Mouse (Mus musculus): ENCODE data around the gene Casz1. TPM values are rescaled to one million over a fixed set of nuclear protein-coding genes. Genes with fewer than 3 reads are reported as not detected.

Gene Casz1
- polyA plus RNA-seq, 1 experiment from 2014 or later, result 6.3 TPM

DNA sequence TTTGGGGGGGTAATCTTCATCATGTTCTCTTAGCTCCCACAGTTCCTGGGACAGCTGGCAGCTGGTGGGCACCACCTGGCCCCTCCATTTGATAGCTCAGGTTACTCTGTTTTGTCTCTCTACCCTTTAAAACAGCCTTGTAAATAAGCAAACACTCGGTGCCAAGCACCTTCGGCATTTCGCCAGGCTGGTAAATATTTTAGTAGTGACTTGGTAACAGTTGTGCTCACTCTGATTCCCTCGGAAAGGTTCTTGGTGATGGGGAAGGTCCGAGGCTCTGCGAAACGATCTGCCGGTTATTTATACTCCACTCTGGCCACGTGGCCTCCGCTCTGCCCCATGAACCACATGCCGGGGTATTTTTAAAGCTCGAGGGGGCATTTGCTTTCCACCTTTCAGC lies 68.6 kb downstream of the Casz1 start:
- DNase-seq (ENCODE audit: low spot score), result no peak
- WGBS, result 82% methylated on average over 12 of the region's 12 CpGs
- Histone ChIP-seq H3K27ac (replicated peaks) (no peak overlapping the region), H3K9me3 (replicated peaks) (no peaks in the 10 kb centered on the region), H3K27me3 (ENCODE audit: low read depth, poor library complexity, severe bottlenecking) (peaks cover 100% of the 10 kb centered on the region), H3K4me1 (peaks cover 42% of the 10 kb centered on the region), H3K36me3 (peaks cover 3% of the 10 kb centered on the region; the same call in 1 of the 2 replicates), H3K4me3 (no peak overlapping the region)

DNA sequence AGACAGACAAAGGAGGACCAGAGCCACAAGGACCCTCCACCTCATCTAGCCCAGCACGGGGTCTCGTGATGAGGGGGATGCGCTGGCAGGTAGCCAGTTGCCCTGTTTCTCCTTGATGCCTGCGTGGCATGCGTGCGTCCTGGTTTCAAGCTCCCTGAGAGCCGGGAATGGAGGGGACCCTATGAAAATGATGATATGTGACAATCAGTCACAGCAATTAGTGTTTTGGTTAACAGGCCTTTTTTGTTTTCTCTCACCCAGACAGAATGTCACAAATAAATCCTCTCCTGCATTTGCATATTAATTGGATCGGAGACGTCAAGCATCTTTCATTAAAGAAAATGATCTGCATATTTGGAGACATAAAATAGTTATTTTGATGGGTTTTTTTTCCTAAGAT lies 71.9 kb downstream of the Casz1 start:
- H3K36me3 ChIP-seq, result peaks cover 3% of the 10 kb centered on the region; the same call in 1 of the 2 replicates
- no peak for DNase-seq (ENCODE audit: low spot score)
- peaks cover 67% of the 10 kb centered on the region for H3K4me1 ChIP-seq
- no peak overlapping the region for H3K27ac ChIP-seq (replicated peaks)
- WGBS, result 81% methylated on average over 9 of the region's 9 CpGs
- no peak overlapping the region for H3K4me3 ChIP-seq
- H3K27me3 ChIP-seq (ENCODE audit: low read depth, poor library complexity, severe bottlenecking), result peaks cover 100% of the 10 kb centered on the region
- no peaks in the 10 kb centered on the region for H3K9me3 ChIP-seq (replicated peaks)

DNA sequence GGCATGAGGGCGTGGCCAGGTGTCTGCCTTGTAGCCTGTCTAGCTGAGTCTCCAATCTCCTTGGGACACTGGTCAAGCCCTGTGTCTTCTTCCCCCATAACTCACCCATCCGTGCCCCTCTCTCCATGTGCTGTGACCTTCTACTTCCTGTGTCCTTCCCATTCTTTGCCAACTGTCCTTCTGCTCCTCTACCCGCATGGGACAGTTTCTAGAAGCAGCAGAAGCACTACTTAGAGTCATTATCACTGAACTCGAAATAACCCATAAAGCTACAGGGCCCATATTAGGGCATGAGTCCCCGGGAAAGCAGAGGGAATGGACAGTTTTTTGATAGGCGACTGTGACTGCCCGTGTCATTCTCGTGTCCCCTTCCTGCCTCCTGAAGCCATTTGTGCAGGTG lies 72.6 kb downstream of the Casz1 start:
- H3K27ac ChIP-seq (replicated peaks), result no peak overlapping the region
- H3K27me3 ChIP-seq (ENCODE audit: low read depth, poor library complexity, severe bottlenecking), result peaks cover 100% of the 10 kb centered on the region
- 88% methylated on average over 8 of the region's 8 CpGs for WGBS
- H3K9me3 ChIP-seq (replicated peaks), result no peaks in the 10 kb centered on the region
- H3K4me3 ChIP-seq, result no peak overlapping the region
- peaks cover 3% of the 10 kb centered on the region; the same call in 1 of the 2 replicates for H3K36me3 ChIP-seq
- DNase-seq (ENCODE audit: low spot score), result no peak
- peaks cover 67% of the 10 kb centered on the region for H3K4me1 ChIP-seq

DNA sequence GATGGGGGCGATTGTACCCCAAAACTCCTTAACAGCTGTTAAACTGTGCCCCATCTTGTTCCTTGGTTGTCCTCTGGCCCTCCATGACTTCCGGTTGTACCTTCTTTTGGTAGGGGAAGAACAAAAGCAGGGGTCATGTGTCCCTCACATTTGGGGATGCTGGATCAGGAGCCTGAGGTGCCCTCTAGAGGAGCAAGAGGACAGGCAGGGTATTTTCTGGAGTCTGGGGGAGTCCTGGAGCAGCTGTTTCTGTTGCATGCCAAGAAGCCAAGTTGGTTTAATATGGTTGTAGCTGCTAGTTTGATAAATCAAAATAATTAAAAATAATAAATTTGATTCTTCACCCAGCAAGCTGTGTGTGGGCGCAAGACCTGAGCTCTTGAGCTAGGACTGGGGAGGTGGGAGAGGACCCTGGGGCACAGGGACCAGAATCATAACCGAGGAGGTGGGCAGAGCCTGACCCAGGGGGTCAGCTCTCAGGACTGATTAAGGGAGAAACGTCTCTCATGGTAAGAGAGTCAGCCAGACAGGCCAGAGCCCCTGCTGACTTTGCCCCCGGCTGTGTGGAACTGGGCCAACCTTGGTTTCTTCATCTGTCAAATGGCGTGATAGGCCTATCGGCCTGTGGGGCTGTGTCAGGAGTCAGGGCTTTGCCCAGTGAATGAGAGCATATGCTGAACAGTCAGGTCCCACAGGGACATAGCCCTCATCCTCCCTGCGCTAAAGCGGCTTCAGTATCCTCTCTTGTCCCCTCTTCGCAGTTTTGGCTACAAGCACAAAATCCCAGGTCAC lies 74.2 kb downstream of the Casz1 start:
- DNase-seq (ENCODE audit: low spot score), result no peak
- H3K4me3 ChIP-seq, result no peak overlapping the region
- 64% methylated on average over 11 of the region's 11 CpGs for WGBS
- peaks cover 67% of the 10 kb centered on the region for H3K4me1 ChIP-seq
- H3K27me3 ChIP-seq (ENCODE audit: low read depth, poor library complexity, severe bottlenecking), result peaks cover 100% of the 10 kb centered on the region
- H3K9me3 ChIP-seq (replicated peaks), result no peaks in the 10 kb centered on the region
- H3K36me3 ChIP-seq, result peaks cover 3% of the 10 kb centered on the region; the same call in 1 of the 2 replicates
- H3K27ac ChIP-seq (replicated peaks), result peak overlapping the region; percentile 28; the same call in 1 of the 2 replicates

DNA sequence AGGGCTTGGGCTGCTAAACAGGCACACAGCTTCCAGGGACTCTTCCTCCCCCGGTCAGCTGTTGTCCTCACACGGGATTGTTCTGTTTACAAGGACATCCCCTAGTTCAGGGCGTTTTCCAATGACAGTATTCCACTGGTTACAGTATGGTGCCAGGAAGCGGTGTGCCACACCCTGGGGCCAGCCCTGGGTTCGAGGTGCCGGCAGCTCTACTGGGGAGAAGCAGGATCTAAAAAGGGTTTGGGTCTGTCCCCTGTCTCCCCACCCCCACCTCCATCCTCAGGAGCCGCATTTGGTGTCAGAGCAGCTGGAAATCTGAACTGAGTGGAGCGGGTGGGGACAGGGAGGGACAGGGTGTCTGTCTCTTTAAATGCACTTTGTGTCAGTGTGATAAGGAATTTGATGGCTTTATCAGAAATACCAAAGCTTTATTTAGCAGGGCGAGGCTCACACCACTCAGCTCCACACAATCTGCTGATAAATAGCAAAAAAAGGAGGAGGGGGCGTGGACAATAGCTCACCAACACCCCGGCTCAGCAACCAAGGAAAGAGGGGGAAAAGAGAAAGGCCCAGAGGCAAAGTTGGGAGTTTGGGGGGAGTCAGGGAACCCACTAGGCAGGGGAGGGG lies 74.9 kb downstream of the Casz1 start:
- Histone ChIP-seq H3K4me1 (peaks cover 70% of the 10 kb centered on the region), H3K9me3 (replicated peaks) (no peaks in the 10 kb centered on the region), H3K27ac (replicated peaks) (peak overlapping the region; percentile 42; the same call in 1 of the 2 replicates), H3K4me3 (no peak overlapping the region), H3K27me3 (ENCODE audit: low read depth, poor library complexity, severe bottlenecking) (peaks cover 100% of the 10 kb centered on the region), H3K36me3 (peaks cover 2% of the 10 kb centered on the region; the same call in 1 of the 2 replicates)
- 54% methylated on average over 11 of the region's 11 CpGs for WGBS
- DNase-seq (ENCODE audit: low spot score), result no peak

DNA sequence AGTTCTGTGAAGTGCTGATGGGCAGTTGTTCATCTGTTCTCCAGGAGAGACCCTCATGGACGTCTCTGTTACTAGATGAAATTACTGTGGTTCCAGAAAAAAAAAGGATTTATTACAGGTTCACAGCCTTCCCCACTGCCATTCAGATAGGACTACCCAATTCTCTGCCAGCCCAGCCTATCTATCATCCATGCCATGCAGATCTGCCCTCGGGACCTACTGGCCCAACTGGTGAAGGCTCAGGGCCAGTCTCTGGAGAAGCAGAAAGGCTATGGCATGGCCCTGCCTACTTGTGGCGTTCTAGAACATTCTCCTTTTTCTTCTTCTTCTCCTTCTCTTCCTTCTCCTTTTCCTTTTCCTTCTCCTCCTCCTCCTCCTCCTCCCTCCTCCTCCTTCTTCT lies 75.4 kb downstream of the Casz1 start:
- Histone ChIP-seq H3K4me1 (peaks cover 75% of the 10 kb centered on the region), H3K36me3 (no peaks in the 10 kb centered on the region), H3K27me3 (ENCODE audit: low read depth, poor library complexity, severe bottlenecking) (peaks cover 100% of the 10 kb centered on the region), H3K4me3 (no peak overlapping the region), H3K27ac (replicated peaks) (0 out of 2 replicates have a peak overlapping the region, but pooled peaks have one; percentile 42), H3K9me3 (replicated peaks) (no peaks in the 10 kb centered on the region)
- 85% methylated on average over 3 of the region's 3 CpGs for WGBS
- DNase-seq (ENCODE audit: low spot score), result no peak

DNA sequence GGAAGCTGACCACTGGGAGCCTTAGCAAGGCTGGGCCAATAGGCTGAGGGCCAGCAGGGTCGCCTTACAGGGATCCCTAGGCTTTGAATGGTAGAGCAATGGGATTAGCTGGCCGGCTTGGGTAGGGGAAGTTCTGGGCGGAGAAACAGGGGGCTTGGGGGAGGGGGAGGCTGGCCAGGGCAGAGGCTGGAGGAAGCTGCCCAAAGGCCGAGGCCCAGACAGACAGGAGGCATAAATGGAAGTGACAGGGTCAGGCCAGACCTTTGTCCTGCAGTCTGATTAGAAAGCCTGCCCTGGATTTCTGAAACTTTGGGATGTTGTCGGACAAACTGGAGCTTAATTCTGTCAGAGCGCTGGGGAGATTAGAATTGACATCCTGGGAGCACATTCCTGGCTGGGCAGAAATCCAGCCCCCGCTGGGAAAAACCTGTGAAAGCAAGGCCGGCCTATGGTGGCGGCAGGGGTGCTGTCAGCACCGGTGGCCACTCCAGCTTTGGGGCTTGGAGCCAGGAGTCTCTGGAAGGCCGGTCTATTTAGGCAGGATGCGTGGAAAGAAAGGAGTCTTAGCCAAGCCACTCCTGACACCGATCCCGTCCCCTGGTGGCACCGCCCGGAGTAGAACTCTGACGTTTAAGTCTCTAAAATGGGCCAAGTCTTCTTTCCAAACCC lies 76.9 kb downstream of the Casz1 start:
- Histone ChIP-seq H3K9me3 (replicated peaks) (no peaks in the 10 kb centered on the region), H3K4me1 (peaks cover 90% of the 10 kb centered on the region), H3K36me3 (no peaks in the 10 kb centered on the region), H3K4me3 (peak overlapping the region; percentile 25), H3K27ac (replicated peaks) (peak overlapping the region; percentile 81), H3K27me3 (ENCODE audit: low read depth, poor library complexity, severe bottlenecking) (peaks cover 96% of the 10 kb centered on the region)
- 8% methylated on average over 17 of the region's 17 CpGs for WGBS
- DNase-seq (ENCODE audit: low spot score), result peak; percentile 92

DNA sequence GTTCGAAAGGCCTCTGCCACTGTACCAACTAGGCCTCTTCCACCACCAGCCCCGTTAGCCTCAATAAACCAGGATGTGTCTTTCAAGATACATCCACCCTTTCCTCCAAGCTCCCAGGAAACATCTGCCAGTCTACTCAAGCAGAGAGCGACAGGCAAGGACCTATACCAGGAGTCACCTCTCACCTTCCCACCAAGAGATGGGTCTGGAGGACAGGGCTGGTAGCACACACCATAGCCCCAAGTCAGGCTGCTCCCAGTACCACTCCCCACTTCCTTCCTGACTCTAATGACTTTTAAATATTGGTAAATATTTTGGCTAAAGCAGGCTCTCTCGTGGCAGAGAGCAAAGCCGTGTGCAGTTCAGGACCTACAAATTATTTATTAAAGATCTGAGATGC lies 77.6 kb downstream of the Casz1 start:
- 70% methylated on average over 5 of the region's 5 CpGs for WGBS
- peak overlapping the region; percentile 25; the same call in 1 of the 2 replicates for H3K4me3 ChIP-seq

DNA sequence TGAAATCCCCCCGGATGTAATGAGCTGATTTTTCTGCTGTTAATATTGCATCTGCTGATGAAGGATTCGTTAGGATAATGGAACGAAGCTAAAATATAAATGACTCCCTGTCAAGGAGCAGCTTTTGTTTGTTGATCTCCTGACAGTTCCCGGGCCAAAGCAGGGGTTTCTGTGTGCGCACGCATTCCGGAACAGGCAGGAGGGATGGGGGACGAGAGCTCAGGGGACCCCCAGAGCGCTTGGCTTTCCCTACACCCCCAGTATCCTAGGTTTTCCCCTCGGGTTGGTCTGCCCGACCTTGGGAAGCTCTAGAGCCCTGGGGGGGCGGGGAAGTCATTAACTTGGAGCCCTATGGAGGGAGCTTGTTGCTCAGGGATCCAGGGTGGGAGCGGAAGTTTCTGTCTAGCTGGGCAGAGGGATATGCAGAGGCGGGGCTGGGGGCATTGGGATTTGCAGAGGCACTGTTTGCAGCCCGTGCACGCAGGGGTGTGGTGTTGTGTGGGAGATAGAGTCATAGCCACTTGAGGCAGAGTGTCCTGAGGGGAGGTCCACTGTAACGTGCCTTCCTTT lies 78.2 kb downstream of the Casz1 start:
- H3K4me3 ChIP-seq, result peak overlapping the region; percentile 32; the same call in 1 of the 2 replicates
- peaks cover 95% of the 10 kb centered on the region for H3K27me3 ChIP-seq (ENCODE audit: low read depth, poor library complexity, severe bottlenecking)
- WGBS, result 19% methylated on average over 17 of the region's 17 CpGs
- no peaks in the 10 kb centered on the region for H3K36me3 ChIP-seq
- no peak for DNase-seq (ENCODE audit: low spot score)
- H3K27ac ChIP-seq (replicated peaks), result peak overlapping the region; percentile 70
- no peaks in the 10 kb centered on the region for H3K9me3 ChIP-seq (replicated peaks)
- H3K4me1 ChIP-seq, result peaks cover 96% of the 10 kb centered on the region

More for the DNA sequence above, 77.6 kb downstream of the Casz1 start:
- Histone ChIP-seq H3K4me1 (peaks cover 94% of the 10 kb centered on the region), H3K27me3 (ENCODE audit: low read depth, poor library complexity, severe bottlenecking) (peaks cover 95% of the 10 kb centered on the region), H3K27ac (replicated peaks) (peak overlapping the region; percentile 81), H3K36me3 (no peaks in the 10 kb centered on the region), H3K9me3 (replicated peaks) (no peaks in the 10 kb centered on the region)
- no peak for DNase-seq (ENCODE audit: low spot score)

DNA sequence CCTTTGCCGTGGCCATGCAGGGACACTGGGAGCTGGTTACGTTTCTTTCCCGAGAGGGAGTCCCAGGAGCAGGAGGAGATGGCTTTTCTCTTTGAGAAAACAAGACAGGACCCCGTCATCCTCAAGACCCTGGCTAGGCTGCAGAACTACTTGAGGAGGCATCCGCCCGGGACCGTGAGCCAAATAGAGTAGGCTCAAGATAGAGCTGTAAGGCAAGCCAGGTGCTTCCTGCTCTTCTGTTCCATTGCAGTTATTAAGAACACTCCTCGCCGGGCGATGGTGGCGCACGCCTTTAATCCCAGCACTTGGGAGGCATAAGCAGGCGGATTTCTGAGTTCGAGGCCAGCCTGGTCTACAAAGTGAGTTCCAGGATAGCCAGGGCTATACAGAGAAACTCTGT lies 80.4 kb downstream of the Casz1 start:
- Histone ChIP-seq H3K9me3 (replicated peaks) (no peaks in the 10 kb centered on the region), H3K4me1 (peaks cover 100% of the 10 kb centered on the region), H3K36me3 (no peaks in the 10 kb centered on the region), H3K27ac (replicated peaks) (peak overlapping the region; percentile 85), H3K27me3 (ENCODE audit: low read depth, poor library complexity, severe bottlenecking) (peaks cover 95% of the 10 kb centered on the region), H3K4me3 (no peak overlapping the region)
- DNase-seq (ENCODE audit: low spot score), result no peak
- WGBS, result 77% methylated on average over 14 of the region's 14 CpGs

DNA sequence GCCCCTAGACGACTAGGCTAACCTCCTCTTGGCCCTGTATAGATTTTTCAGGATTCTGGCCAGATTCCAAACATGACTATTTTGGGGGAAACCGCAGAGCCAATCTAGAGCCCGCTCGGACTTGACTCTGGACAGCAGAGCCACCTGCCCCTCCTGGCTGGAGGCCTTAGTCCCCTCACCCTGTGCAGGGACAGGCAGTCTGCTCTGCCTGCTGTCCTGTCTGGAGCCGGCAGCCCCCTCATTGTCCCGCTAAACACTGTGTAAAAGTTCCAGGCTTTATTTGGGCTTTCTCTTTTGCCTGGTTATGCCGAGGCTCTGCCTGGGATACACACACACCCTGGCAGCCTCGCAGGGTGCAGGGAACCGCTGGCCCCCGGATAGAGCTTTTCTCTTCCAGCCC lies 81.2 kb downstream of the Casz1 start:
- Histone ChIP-seq H3K9me3 (replicated peaks) (no peaks in the 10 kb centered on the region), H3K27ac (replicated peaks) (peak overlapping the region; percentile 85), H3K36me3 (no peaks in the 10 kb centered on the region), H3K27me3 (ENCODE audit: low read depth, poor library complexity, severe bottlenecking) (peaks cover 95% of the 10 kb centered on the region), H3K4me1 (peaks cover 100% of the 10 kb centered on the region), H3K4me3 (peak overlapping the region; percentile 14)
- DNase-seq (ENCODE audit: low spot score), result peak; percentile 73
- WGBS, result 31% methylated on average over 10 of the region's 10 CpGs

DNA sequence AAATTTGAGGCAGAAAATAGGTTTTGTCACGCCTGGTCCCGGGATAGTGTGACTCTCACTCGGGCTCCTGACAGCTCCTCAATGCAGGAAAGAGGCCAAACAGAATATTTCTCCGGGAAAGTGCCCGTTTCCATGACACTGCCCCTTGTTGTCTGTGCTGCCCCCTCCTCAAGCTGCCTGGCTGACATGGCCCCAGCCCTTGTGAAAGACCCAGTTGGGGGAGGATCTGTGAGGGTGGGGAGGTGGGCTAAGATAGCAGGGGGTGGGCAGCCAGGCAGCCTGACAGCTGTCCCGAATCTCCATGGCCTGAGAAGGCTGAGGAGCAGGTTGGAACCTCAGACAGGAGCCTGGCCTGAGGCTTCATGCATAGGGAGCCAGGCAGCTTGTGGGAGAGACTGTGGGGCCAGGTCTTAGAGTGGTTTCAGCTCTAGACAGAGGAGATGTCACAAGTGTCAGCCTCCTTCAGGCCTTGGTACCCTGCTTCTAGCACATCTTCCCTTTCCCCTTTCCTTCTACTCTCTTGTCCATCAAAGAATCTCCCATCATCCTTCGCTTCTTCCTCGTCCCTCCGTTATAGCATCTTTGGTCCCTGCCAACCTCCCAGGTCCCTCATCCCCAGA lies 81.8 kb downstream of the Casz1 start:
- WGBS, result 30% methylated on average over 9 of the region's 9 CpGs
- DNase-seq (ENCODE audit: low spot score), result peak; percentile 85
- Histone ChIP-seq H3K36me3 (no peaks in the 10 kb centered on the region), H3K27ac (replicated peaks) (peak overlapping the region; percentile 85), H3K9me3 (replicated peaks) (no peaks in the 10 kb centered on the region), H3K4me1 (peaks cover 100% of the 10 kb centered on the region), H3K4me3 (peak overlapping the region; percentile 14), H3K27me3 (ENCODE audit: low read depth, poor library complexity, severe bottlenecking) (peaks cover 93% of the 10 kb centered on the region)
